Mouse (Mus musculus) inflammation-experienced regulatory T-cells, adult 16 weeks (primary cell): ENCODE data around the gene Ceacam2. TPM values are rescaled to one million over a fixed set of nuclear protein-coding genes. Genes with fewer than 3 reads are reported as not detected.

ENCODE experiments used
- polyA plus RNA-seq: library from polyadenylated mRNA; unstranded; fragments of 100-300 nt; shearing (Covaris generic); gene quantifications from one replicate; pipeline ENCODE4 v1.2.1, GENCODE M21; 2017

The Ceacam2 gene
- not detected for polyA plus RNA-seq

GRCm38 (mm10) chr7:25539376-25539907 is at the start of gene Ceacam2:
Gene Ceacam2 (minus strand): TSS chr7:25539857.

GRCm38 (mm10) chr7:25477091-25477751 is 62.4 kb downstream of the Ceacam2 start, which contains the start of gene Ceacam1:
Gene Ceacam1 (minus strand): TSS chr7:25477603.

Other genes starting within 250 kb of the Ceacam2 start
- gene Pafah1b3, start 241.9 kb downstream of the Ceacam2 start, polyA plus RNA-seq = 49.2 TPM
- not detected for gene Prr19, start 238.4 kb downstream of the Ceacam2 start, polyA plus RNA-seq
- not detected for gene Tmem145, start 233.8 kb downstream of the Ceacam2 start, polyA plus RNA-seq
- gene Megf8, start 222.7 kb downstream of the Ceacam2 start, polyA plus RNA-seq = 0.46 TPM
- not detected for gene Cnfn, start 170.1 kb downstream of the Ceacam2 start, polyA plus RNA-seq
- 16.9 TPM for gene Lipe, start 141.1 kb downstream of the Ceacam2 start, polyA plus RNA-seq
- 0.52 TPM for gene Cxcl17, start 127.0 kb downstream of the Ceacam2 start, polyA plus RNA-seq
- 0.60 TPM for gene Ceacam1, start 62.3 kb downstream of the Ceacam2 start, polyA plus RNA-seq
- gene Erich4, start 76.0 kb upstream of the Ceacam2 start, polyA plus RNA-seq = not detected
- gene Dmac2, start 79.6 kb upstream of the Ceacam2 start, polyA plus RNA-seq = 78.3 TPM
- gene B3gnt8, start 86.8 kb upstream of the Ceacam2 start, polyA plus RNA-seq = 0.84 TPM
- 58.4 TPM for gene Bckdha, start 119.1 kb upstream of the Ceacam2 start, polyA plus RNA-seq
- 124 TPM for gene Exosc5, start 119.3 kb upstream of the Ceacam2 start, polyA plus RNA-seq
- gene Tmem91, start 135.3 kb upstream of the Ceacam2 start, polyA plus RNA-seq = 5.8 TPM
- gene B9d2, start 140.9 kb upstream of the Ceacam2 start, polyA plus RNA-seq = 57.4 TPM
- 74.0 TPM for gene Tgfb1, start 147.1 kb upstream of the Ceacam2 start, polyA plus RNA-seq
- 78.0 TPM for gene Ccdc97, start 179.2 kb upstream of the Ceacam2 start, polyA plus RNA-seq
- 64.0 TPM for gene Hnrnpul1, start 214.9 kb upstream of the Ceacam2 start, polyA plus RNA-seq
- 66.4 TPM for gene Axl, start 248.8 kb upstream of the Ceacam2 start, polyA plus RNA-seq